Comparison of ENCODE assay signal across 17 mouse cellular contexts in genomic region chr11:89061362-89061761, GRCm38 (mm10). TPM values are rescaled to one million over a fixed set of nuclear protein-coding genes. Genes with fewer than 3 reads are reported as not detected.
A peak's percentile ranks its signal among the peaks of the same experiment; 100 is the strongest.
DNase-seq lines count a peak whose midpoint lies in the region; ATAC-seq and TF ChIP-seq lines count a peak whose summit lies in the region.
"Had no signal": no experiment of that assay in that cellular context is flagged by ENCODE, and none has a peak within 500 bp of the region (broad histone marks: within the 10 kb centered on the region; RNA-seq: fewer than 3 reads in every experiment).

No protein-coding gene starts in this region.

- peaks cover 6% of the 10 kb centered on the region for H3K79me2 ChIP-seq in myocyte (ENCODE audit: control insufficient read depth, insufficient read depth)

- no peak overlapping the region for H3K4me2 ChIP-seq in forebrain, embryonic 15.5 days (replicated peaks)
- no peak overlapping the region for H3K4me2 ChIP-seq in forebrain, embryonic 13.5 days
- no peak overlapping the region; the same call in 1 of the 2 replicates for H3K4me2 ChIP-seq in lung, embryonic 14.5 days
- no peak overlapping the region for H3K4me2 ChIP-seq in myocyte (ENCODE audit: low read depth)

- no peak for TF ChIP-seq POLR2A in myocyte (IDR thresholded peaks at IDR 0.05; ENCODE audit: insufficient read length, low read depth)

- ATAC-seq in forebrain, embryonic 15.5 days (replicated peaks), result peak; percentile 0; the same call in 1 of the 2 replicates
- no peak; the same call in 1 of the 2 replicates for ATAC-seq in forebrain, embryonic 13.5 days
- no peak for ATAC-seq in lung, embryonic 14.5 days (ENCODE audit: insufficient read depth)
- ATAC-seq in CD4-positive, CD25-positive, alpha-beta regulatory T cell, adult 4 months, result peak; percentile 40

- no peak overlapping the region for H3K9ac ChIP-seq in forebrain, embryonic 15.5 days (replicated peaks)
- H3K9ac ChIP-seq in forebrain, embryonic 13.5 days, result no peak overlapping the region
- H3K9ac ChIP-seq in lung, embryonic 14.5 days, result no peak overlapping the region

- H3K9me3 ChIP-seq in forebrain, embryonic 15.5 days, result 0 out of 2 replicates have a peak, but pooled peaks cover 3% of the 10 kb centered on the region
- H3K9me3 ChIP-seq in forebrain, embryonic 13.5 days (replicated peaks), result no peaks in the 10 kb centered on the region
- H3K9me3 ChIP-seq in lung, embryonic 14.5 days (ENCODE audit: low read depth, low read length), result no peaks in the 10 kb centered on the region

- peak; percentile 18 for DNase-seq in lung, embryonic 14.5 days
- DNase-seq in lung, postnatal 14 days, result no peak
- DNase-seq in adrenal gland, adult 2 months, result no peak
- DNase-seq in layer of hippocampus, postnatal 36 days, result no peak
- DNase-seq: cerebellum, adult 9-10 months had no signal

- H3K27ac ChIP-seq in forebrain, embryonic 15.5 days (replicated peaks), result no peak overlapping the region
- no peak overlapping the region for H3K27ac ChIP-seq in forebrain, embryonic 13.5 days
- no peak overlapping the region for H3K27ac ChIP-seq in lung, embryonic 14.5 days (ENCODE audit: low read depth)
- H3K27ac ChIP-seq: hindbrain, embryonic 12.5 days had no signal

- H3K4me3 ChIP-seq in forebrain, embryonic 15.5 days, result no peak overlapping the region
- H3K4me3 ChIP-seq in forebrain, embryonic 13.5 days, result no peak overlapping the region
- no peak overlapping the region for H3K4me3 ChIP-seq in lung, embryonic 14.5 days (ENCODE audit: low read depth, low read length)
- H3K4me3 ChIP-seq in myocyte, result peak overlapping the region; percentile 66

- H3K36me3 ChIP-seq in forebrain, embryonic 15.5 days, result no peaks in the 10 kb centered on the region
- H3K36me3 ChIP-seq in forebrain, embryonic 13.5 days (ENCODE audit: poor library complexity, severe bottlenecking), result no peaks in the 10 kb centered on the region
- H3K36me3 ChIP-seq in lung, embryonic 14.5 days (ENCODE audit: insufficient read depth), result no peaks in the 10 kb centered on the region
- H3K36me3 ChIP-seq in myocyte (ENCODE audit: control insufficient read depth, insufficient read depth), result no peaks in the 10 kb centered on the region
- H3K36me3 ChIP-seq: hindbrain, embryonic 12.5 days had no signal

- no peak for TF ChIP-seq CTCF in lung, embryonic 14.5 days (IDR thresholded peaks at IDR 0.05; ENCODE audit: low read depth)

- no peak overlapping the region for H3ac ChIP-seq in myocyte (ENCODE audit: control insufficient read depth, insufficient read length)

- H3K4me1 ChIP-seq in forebrain, embryonic 15.5 days, result peaks cover 29% of the 10 kb centered on the region
- peaks cover 27% of the 10 kb centered on the region for H3K4me1 ChIP-seq in forebrain, embryonic 13.5 days
- peaks cover 13% of the 10 kb centered on the region for H3K4me1 ChIP-seq in lung, embryonic 14.5 days (ENCODE audit: insufficient read depth)

- H3K27me3 ChIP-seq in forebrain, embryonic 15.5 days, result no peaks in the 10 kb centered on the region
- H3K27me3 ChIP-seq in forebrain, embryonic 13.5 days, result no peaks in the 10 kb centered on the region
- no peaks in the 10 kb centered on the region for H3K27me3 ChIP-seq in lung, embryonic 14.5 days (ENCODE audit: insufficient read depth, low read length)
- H3K27me3 ChIP-seq in myocyte (ENCODE audit: control insufficient read depth, insufficient read depth, insufficient read length), result no peaks in the 10 kb centered on the region
- H3K27me3 ChIP-seq: hindbrain, embryonic 12.5 days had no signal

- WGBS in forebrain, embryonic 15.5 days, result 91% methylated on average over 7 of the region's 7 CpGs
- 88% methylated on average over 7 of the region's 7 CpGs for WGBS in forebrain, embryonic 13.5 days
- WGBS in lung, embryonic 14.5 days, result 79% methylated on average over 7 of the region's 7 CpGs

TF ChIP-seq in myocyte, 11 proteins besides CTCF, POLR2A, EP300 and RAD21:
- TF ChIP-seq CEBPB (IDR thresholded peaks at IDR 0.05; ENCODE audit: insufficient read depth, poor library complexity, severe bottlenecking), result no peak
- no peak for TF ChIP-seq MYOD1 (IDR thresholded peaks at IDR 0.05; ENCODE audit: control insufficient read depth in 1 of 3, insufficient read length in 2 of 3, low read depth in 2 of 3)
- TF ChIP-seq SRF (IDR thresholded peaks at IDR 0.05; ENCODE audit: control insufficient read depth, insufficient read length, low read depth), result no peak
- TF ChIP-seq USF1 (IDR thresholded peaks at IDR 0.05; ENCODE audit: low read depth), result no peak

RNA-seq across cellular contexts. Expression of gene Dgke, which starts 5.3 kb away (rescaled TPM):
- polyA plus RNA-seq in forebrain, embryonic 15.5 days (2015; fragmentation: Nextera tagmentation; extraction: Ambion mirVana), result 16.2 and 16.8 TPM in 2 replicates
- polyA plus RNA-seq in forebrain, embryonic 13.5 days (2015; fragmentation: Nextera tagmentation; extraction: Ambion mirVana), result 8.7 and 9.9 TPM in 2 replicates
- polyA plus RNA-seq in lung, embryonic 14.5 days (2014; fragmentation: Nextera tagmentation; extraction: Ambion mirVana), result 5.5 and 5.8 TPM in 2 replicates
- polyA plus RNA-seq in CD4-positive, CD25-positive, alpha-beta regulatory T cell, adult 4 months (2017; shearing (Covaris generic)), result 1 to 10 TPM; 4.6 to 7.3 TPM
- polyA plus RNA-seq in myocyte (2012; fragmentation: generic; extraction: Trizol), result 1.5 TPM
- total RNA-seq in adrenal gland, adult 2 months (2021), result 10 to 100 TPM; 11.0 to 11.3 TPM
- 7.8 TPM in 2 replicates for polyA plus RNA-seq in adrenal gland, adult 2 months (2012; rRNA removed)
- total RNA-seq in layer of hippocampus, postnatal 36 days (2021), result 10 to 100 TPM; 44.1 to 44.9 TPM

RNA-seq across cellular contexts. Expression of gene Gm525, which starts 12.3 kb away (rescaled TPM):
- polyA plus RNA-seq in forebrain, embryonic 15.5 days (2015; fragmentation: Nextera tagmentation; extraction: Ambion mirVana), result not detected in 2 replicates
- polyA plus RNA-seq in forebrain, embryonic 13.5 days (2015; fragmentation: Nextera tagmentation; extraction: Ambion mirVana), result not detected in 2 replicates
- 0.38 TPM in 1 of 2 replicates, not detected in the other for polyA plus RNA-seq in lung, embryonic 14.5 days (2014; fragmentation: Nextera tagmentation; extraction: Ambion mirVana)
- not detected for polyA plus RNA-seq in CD4-positive, CD25-positive, alpha-beta regulatory T cell, adult 4 months (2017; shearing (Covaris generic))
- polyA plus RNA-seq in myocyte (2012; fragmentation: generic; extraction: Trizol), result not detected
- total RNA-seq in adrenal gland, adult 2 months (2021), result not detected
- 0.26 and 0.58 TPM in 2 replicates for polyA plus RNA-seq in adrenal gland, adult 2 months (2012; rRNA removed)
- total RNA-seq in layer of hippocampus, postnatal 36 days (2021), result not detected
- total RNA-seq: adrenal gland, postnatal 25 days; gastrocnemius, adult 8-10 months; heart, adult 18-20 months; layer of hippocampus, adult 8-10 months; left cerebral cortex, postnatal 10 days; megakaryocyte-erythroid progenitor cell, adult 5-6 weeks had no signal
- polyA plus RNA-seq: forebrain, embryonic 16.5 days had no signal

Comparison
In these comparisons a context has a peak if more than half of its experiments do, and no peak if none do; other contexts are left out.
1. ATAC-seq: peak in forebrain, embryonic 15.5 days (single experiment) and CD4-positive, CD25-positive, alpha-beta regulatory T cell, adult 4 months (single experiment); none in forebrain, embryonic 13.5 days (single experiment) and lung, embryonic 14.5 days (single experiment).